Mouse (Mus musculus): ENCODE measurements around the gene Tmem88. TPM values are rescaled to one million over a fixed set of nuclear protein-coding genes. Genes with fewer than 3 reads are reported as not detected.
A peak's percentile ranks its signal among the peaks of the same experiment; 100 is the strongest.

Tmem88 gene
- total RNA-seq, 2 experiments from 2014 or later = 22.5 to 23.7 TPM

GRCm38 (mm10) chr11:69417449-69418384 is 19.7 kb upstream of the Tmem88 start:
- peak; percentile 92 for DNase-seq (ENCODE audit: low spot score)
- intact Hi-C loops (cut with DNase I) = loop anchor here (1.0 kb wide), 1 partner anchor 7 kb away; no protein-coding TSS in a partner anchor

GRCm38 (mm10) chr11:69416921-69417448 is 19.0 kb upstream of the Tmem88 start:
- intact Hi-C loops (cut with DNase I) = no loop called here
- no peak for DNase-seq (ENCODE audit: low spot score)

- DNase-seq (ENCODE audit: low spot score) = no peak
- intact Hi-C loops (cut with DNase I) = no loop called here
These were observed 18.5 kb upstream of the Tmem88 start for GRCm38 (mm10) chr11:69416509-69416908.

GRCm38 (mm10) chr11:69415668-69416451 is 17.8 kb upstream of the Tmem88 start:
- no peak for DNase-seq (ENCODE audit: low spot score)
- intact Hi-C loops (cut with DNase I) = no loop called here

- intact Hi-C loops (cut with DNase I) = no loop called here
- DNase-seq (ENCODE audit: low spot score) = peak; percentile 43
These were observed 17.3 kb upstream of the Tmem88 start for GRCm38 (mm10) chr11:69415327-69415667.

- DNase-seq (ENCODE audit: low spot score) = no peak
- intact Hi-C loops (cut with DNase I) = no loop called here
These were observed 16.6 kb upstream of the Tmem88 start for GRCm38 (mm10) chr11:69414421-69415326.

- no peak for DNase-seq (ENCODE audit: low spot score)
- intact Hi-C loops (cut with DNase I) = no loop called here
These were observed 15.5 kb upstream of the Tmem88 start, which contains the start of gene Kdm6b for GRCm38 (mm10) chr11:69413221-69414181. Gene Kdm6b (minus strand): TSS chr11:69413675.

- no peak for DNase-seq (ENCODE audit: low spot score)
- intact Hi-C loops (cut with DNase I) = no loop called here
These were observed 14.5 kb upstream of the Tmem88 start for GRCm38 (mm10) chr11:69412548-69412947.

- intact Hi-C loops (cut with DNase I) = no loop called here
These were observed 13.6 kb upstream of the Tmem88 start for GRCm38 (mm10) chr11:69411538-69412203.

GRCm38 (mm10) chr11:69411073-69411535 is 13.1 kb upstream of the Tmem88 start:
- intact Hi-C loops (cut with DNase I) = no loop called here
- DNase-seq (ENCODE audit: low spot score) = peak; percentile 91

More at GRCm38 (mm10) chr11:69411538-69412203, 13.6 kb upstream of the Tmem88 start:
- DNase-seq (ENCODE audit: low spot score) = peak; percentile 68

- intact Hi-C loops (cut with DNase I) = loop anchor here (1.0 kb wide), 1 partner anchor 8 kb away; no protein-coding TSS in a partner anchor
- DNase-seq (ENCODE audit: low spot score) = peak; percentile 68
These were observed 12.5 kb upstream of the Tmem88 start for GRCm38 (mm10) chr11:69410310-69411072.

GRCm38 (mm10) chr11:69410045-69410309 is 11.9 kb upstream of the Tmem88 start:
- intact Hi-C loops (cut with DNase I) = loop anchor here (1.0 kb wide), 1 partner anchor 8 kb away; no protein-coding TSS in a partner anchor
- no peak for DNase-seq (ENCODE audit: low spot score)

- DNase-seq (ENCODE audit: low spot score) = peak; percentile 72
- intact Hi-C loops (cut with DNase I) = loop anchor here (1.0 to 10.0 kb wide), 2 partner anchors 9 to 585 kb away; partner anchors contain the start of genes Gabarap and Phf23
These were observed 11.5 kb upstream of the Tmem88 start for GRCm38 (mm10) chr11:69409378-69410044.

GRCm38 (mm10) chr11:69408541-69409377 is 10.7 kb upstream of the Tmem88 start:
- peak; percentile 80 for DNase-seq (ENCODE audit: low spot score)
- intact Hi-C loops (cut with DNase I) = loop anchor here (10.0 kb wide), 1 partner anchor 586 kb away; the partner anchor contains the start of genes Gabarap and Phf23

- no peak for DNase-seq (ENCODE audit: low spot score)
These were observed 9.6 kb upstream of the Tmem88 start for GRCm38 (mm10) chr11:69407724-69408004.

More at GRCm38 (mm10) chr11:69407724-69408004, 9.6 kb upstream of the Tmem88 start:
- intact Hi-C loops (cut with DNase I) = loop anchor here (10.0 kb wide), 1 partner anchor 587 kb away; the partner anchor contains the start of genes Gabarap and Phf23

Measured in heart, postnatal 25 days (tissue).